Mouse (Mus musculus): ENCODE results near the gene Zfp963. TPM values are rescaled to one million over a fixed set of nuclear protein-coding genes. Genes with fewer than 3 reads are reported as not detected.

The Zfp963 gene
- 4.2 TPM for polyA plus RNA-seq (2014; fragmentation: Illumina TruSeq; extraction: RNeasy Lipid Tissue Mini Kit (QIAGEN cat#74804); ENCODE audit: low read depth, low replicate concordance)

DNA sequence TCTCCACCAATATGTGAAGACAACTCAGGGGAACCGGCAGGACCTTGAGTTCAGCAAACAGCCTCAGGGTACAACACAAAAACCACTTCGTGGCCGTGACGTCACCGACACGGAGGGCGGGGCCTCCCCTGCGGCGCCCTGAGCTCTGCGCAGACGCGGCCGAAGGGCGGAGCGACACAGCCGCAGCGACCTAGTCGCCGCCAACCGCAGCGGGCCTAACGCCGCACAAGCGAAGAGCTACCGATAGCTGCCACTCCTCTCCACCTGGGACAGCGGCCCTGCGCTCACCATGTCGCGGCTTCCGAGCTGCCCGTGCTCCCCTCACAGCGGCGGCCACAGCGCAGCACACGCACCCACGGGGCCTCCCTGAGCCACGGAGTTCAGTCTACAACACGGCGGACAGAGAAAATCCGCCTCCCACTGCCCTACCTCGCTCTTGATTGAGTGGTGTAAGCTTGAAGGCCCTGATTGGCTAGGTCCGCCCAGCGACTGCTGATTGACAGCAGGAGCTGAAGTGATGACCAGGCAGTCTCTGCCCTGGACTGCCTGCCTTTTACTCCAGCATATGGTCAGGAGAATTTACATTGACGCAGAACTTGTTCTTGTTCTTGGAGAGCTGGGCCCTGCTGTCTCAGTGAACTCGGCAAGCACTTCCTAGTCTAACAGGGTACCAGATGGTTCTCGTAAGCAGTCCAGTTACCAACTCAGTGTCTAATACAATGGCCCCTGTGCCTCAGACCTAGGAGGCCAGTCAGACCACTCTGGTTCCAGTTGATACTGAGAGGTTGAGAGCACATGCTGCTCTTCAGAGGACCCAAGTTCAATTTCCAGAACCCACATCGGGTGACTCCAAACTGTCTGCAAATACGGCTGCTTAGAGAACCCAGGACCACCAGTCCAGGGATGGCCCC is at the start of gene Zfp963:
Gene Zfp963 (minus strand): TSS at position 427 of the 911 bp plus-strand sequence.

DNA sequence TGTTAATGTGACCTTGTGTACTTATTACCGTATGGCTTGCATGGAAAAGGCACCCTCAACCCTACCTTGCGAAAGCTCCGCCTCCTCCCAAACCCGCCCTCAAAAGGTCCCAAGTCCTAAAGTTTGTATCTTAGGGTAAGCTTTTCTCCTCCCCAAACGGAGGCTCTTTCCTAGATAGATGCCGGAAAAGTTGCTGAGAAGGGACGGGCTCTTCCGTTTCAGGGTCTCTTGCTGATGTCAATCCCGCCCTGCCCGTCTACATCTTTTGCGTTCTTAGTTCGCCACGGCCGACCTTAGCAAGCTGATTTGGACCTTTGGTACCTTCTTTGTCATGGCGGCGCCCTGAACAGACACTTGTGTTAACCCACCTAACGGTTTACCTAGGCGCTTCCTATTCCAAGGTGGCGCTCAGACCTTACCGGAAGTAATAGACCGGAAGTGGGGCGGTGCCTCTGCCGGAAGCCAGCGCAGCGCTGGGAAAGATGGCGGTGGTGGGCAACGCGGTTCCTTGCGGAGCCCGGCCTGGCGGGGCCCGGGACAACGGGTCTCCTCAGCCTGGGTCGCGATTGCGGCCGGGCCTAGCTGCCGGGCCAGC is 41.1 kb upstream of the Zfp963 start, which contains the start of the genes Atp13a1 and Zfp866:
Gene Atp13a1 (plus strand): TSS at position 391 of the 595 bp plus-strand sequence.
Gene Zfp866 (minus strand): TSS at position 406 of the 595 bp plus-strand sequence.

DNA sequence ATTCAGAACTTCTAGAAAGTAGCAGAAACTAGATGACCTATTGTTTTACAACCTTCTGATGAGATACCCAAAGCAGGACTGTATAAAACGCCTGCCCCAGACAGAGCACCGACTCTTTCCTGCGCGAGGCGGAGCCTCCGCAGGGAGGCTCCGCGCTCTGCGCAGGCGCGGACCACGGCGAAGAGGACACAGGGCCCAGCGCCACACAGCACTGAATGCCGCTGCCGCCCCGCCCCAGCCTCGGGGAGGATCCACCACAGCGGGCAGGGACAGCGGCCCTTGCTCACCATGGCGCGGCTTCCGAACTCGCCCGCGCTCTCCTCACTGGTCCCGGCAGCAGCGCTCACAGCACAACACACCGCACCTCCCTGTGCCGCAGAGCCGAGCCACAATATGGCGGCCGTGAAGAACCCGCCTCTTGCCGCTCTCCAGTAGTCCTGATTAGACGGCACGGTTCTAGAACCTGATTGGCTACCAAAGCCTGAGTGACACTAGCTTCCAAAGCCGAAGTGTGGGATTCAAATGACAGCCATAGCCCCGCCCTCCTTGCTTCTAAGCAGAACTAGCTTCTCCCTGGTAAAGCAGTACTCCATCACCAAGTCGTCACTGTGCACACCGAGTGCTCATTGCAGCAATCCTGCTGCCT is 24.9 kb upstream of the Zfp963 start, which contains the start of gene Gm20422:
Gene Gm20422 (minus strand): TSS at position 384 of the 646 bp plus-strand sequence.

DNA sequence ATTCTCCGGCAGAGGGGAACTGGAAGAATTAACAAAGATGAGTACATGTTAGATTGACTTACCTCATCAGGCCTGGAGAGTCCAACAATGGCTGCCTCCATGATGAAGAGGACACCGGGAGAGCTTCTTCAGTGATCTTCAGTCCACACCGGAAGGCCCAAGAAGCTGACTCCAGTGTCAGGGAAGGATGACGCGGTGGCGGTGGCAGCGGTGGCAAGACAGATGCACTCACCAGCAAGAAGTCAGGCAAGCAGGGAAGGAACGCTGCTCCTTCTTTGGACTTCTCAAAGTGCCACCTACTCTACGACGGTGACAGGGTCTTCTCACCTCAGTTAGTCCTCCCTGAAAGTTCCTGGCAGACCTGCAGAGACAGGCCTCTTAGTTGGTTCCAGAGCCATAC is 39.1 kb downstream of the Zfp963 start, which contains the start of gene Zfp869:
Gene Zfp869 (minus strand): TSS at position 101 of the 400 bp plus-strand sequence.

Other genes with a start within 250 kb of the Zfp963 start
- not detected for gene Gm7697, start 227.0 kb downstream of the Zfp963 start, polyA plus RNA-seq (2014; fragmentation: Illumina TruSeq; extraction: RNeasy Lipid Tissue Mini Kit (QIAGEN cat#74804); ENCODE audit: low read depth, low replicate concordance)
- 7.3 TPM for gene Zfp868, start 124.4 kb downstream of the Zfp963 start, polyA plus RNA-seq (2014; fragmentation: Illumina TruSeq; extraction: RNeasy Lipid Tissue Mini Kit (QIAGEN cat#74804); ENCODE audit: low read depth, low replicate concordance)
- 1.2 TPM for gene Zfp964, start 95.5 kb downstream of the Zfp963 start, polyA plus RNA-seq (2014; fragmentation: Illumina TruSeq; extraction: RNeasy Lipid Tissue Mini Kit (QIAGEN cat#74804); ENCODE audit: low read depth, low replicate concordance)
- 24.0 TPM for gene Zfp869, start 39.2 kb downstream of the Zfp963 start, polyA plus RNA-seq (2014; fragmentation: Illumina TruSeq; extraction: RNeasy Lipid Tissue Mini Kit (QIAGEN cat#74804); ENCODE audit: low read depth, low replicate concordance)
- gene Gm20422, start 24.9 kb upstream of the Zfp963 start, polyA plus RNA-seq (2014; fragmentation: Illumina TruSeq; extraction: RNeasy Lipid Tissue Mini Kit (QIAGEN cat#74804); ENCODE audit: low read depth, low replicate concordance): not detected
- 13.5 TPM for gene Atp13a1, start 41.2 kb upstream of the Zfp963 start, polyA plus RNA-seq (2014; fragmentation: Illumina TruSeq; extraction: RNeasy Lipid Tissue Mini Kit (QIAGEN cat#74804); ENCODE audit: low read depth, low replicate concordance)
- 17.2 TPM for gene Zfp866, start 41.2 kb upstream of the Zfp963 start, polyA plus RNA-seq (2014; fragmentation: Illumina TruSeq; extraction: RNeasy Lipid Tissue Mini Kit (QIAGEN cat#74804); ENCODE audit: low read depth, low replicate concordance)
- gene Gmip, start 58.7 kb upstream of the Zfp963 start, polyA plus RNA-seq (2014; fragmentation: Illumina TruSeq; extraction: RNeasy Lipid Tissue Mini Kit (QIAGEN cat#74804); ENCODE audit: low read depth, low replicate concordance): 4.4 TPM
- gene Lpar2, start 72.5 kb upstream of the Zfp963 start, polyA plus RNA-seq (2014; fragmentation: Illumina TruSeq; extraction: RNeasy Lipid Tissue Mini Kit (QIAGEN cat#74804); ENCODE audit: low read depth, low replicate concordance): 0.18 TPM
- not detected for gene Pbx4, start 82.5 kb upstream of the Zfp963 start, polyA plus RNA-seq (2014; fragmentation: Illumina TruSeq; extraction: RNeasy Lipid Tissue Mini Kit (QIAGEN cat#74804); ENCODE audit: low read depth, low replicate concordance)
- 6.1 TPM for gene Cilp2, start 137.7 kb upstream of the Zfp963 start, polyA plus RNA-seq (2014; fragmentation: Illumina TruSeq; extraction: RNeasy Lipid Tissue Mini Kit (QIAGEN cat#74804); ENCODE audit: low read depth, low replicate concordance)
- gene Tssk6, start 152.2 kb upstream of the Zfp963 start, polyA plus RNA-seq (2014; fragmentation: Illumina TruSeq; extraction: RNeasy Lipid Tissue Mini Kit (QIAGEN cat#74804); ENCODE audit: low read depth, low replicate concordance): not detected
- 607 TPM for gene Ndufa13, start 152.6 kb upstream of the Zfp963 start, polyA plus RNA-seq (2014; fragmentation: Illumina TruSeq; extraction: RNeasy Lipid Tissue Mini Kit (QIAGEN cat#74804); ENCODE audit: low read depth, low replicate concordance)
- 10.9 TPM for gene Yjefn3, start 152.7 kb upstream of the Zfp963 start, polyA plus RNA-seq (2014; fragmentation: Illumina TruSeq; extraction: RNeasy Lipid Tissue Mini Kit (QIAGEN cat#74804); ENCODE audit: low read depth, low replicate concordance)
- 18.1 TPM for gene Gatad2a, start 246.4 kb upstream of the Zfp963 start, polyA plus RNA-seq (2014; fragmentation: Illumina TruSeq; extraction: RNeasy Lipid Tissue Mini Kit (QIAGEN cat#74804); ENCODE audit: low read depth, low replicate concordance)

Measured in heart, adult 10 weeks (tissue).